Mouse (Mus musculus) heart, postnatal 0 days (tissue): ENCODE measurements around the gene Fgfr2. TPM values are rescaled to one million over a fixed set of nuclear protein-coding genes. Genes with fewer than 3 reads are reported as not detected.
"Not testable (repeated sequence)": the region's sequence is repeated elsewhere in the genome, so short reads cannot be mapped to it uniquely, and the experiment has no call there.

Source experiments
- ATAC-seq: fragments of 200-750 bp; cut with Nextera tagmentation; 2 replicates; pipeline ENCODE4 v1.8.0; 2017; ENCODE audit warnings: low read depth, moderate number of reproducible peaks, moderate library complexity; ENCODE audit not compliant: insufficient read depth
- DNase-seq: peaks from one replicate; pipeline ENCODE4 v3.0.0-alpha.2; 2016; ENCODE audit warnings: low spot score
- H3K27ac ChIP-seq: fragments of 300-500 bp; sonication (generic); 2 replicates; pipeline ENCODE4 v1.5.1; 2014; ENCODE audit warnings: low read depth, mild to moderate bottlenecking
- H3K27me3 ChIP-seq: fragments of 300-500 bp; sonication (generic); 2 replicates; pipeline ENCODE4 v1.6.1; 2014; ENCODE audit warnings: low read length, mixed read lengths; ENCODE audit not compliant: control insufficient read depth, insufficient read depth
- H3K36me3 ChIP-seq: fragments of 300-500 bp; sonication (generic); replicated peaks from 2 replicates; pipeline ENCODE4 v1.6.1; 2014; ENCODE audit warnings: low read length, mixed read lengths; ENCODE audit not compliant: control insufficient read depth, insufficient read depth
- H3K4me1 ChIP-seq: fragments of 300-500 bp; sonication (generic); 2 replicates; pipeline ENCODE4 v1.6.1; 2014; ENCODE audit warnings: antibody characterized with exemption; ENCODE audit not compliant: control insufficient read depth, insufficient read depth
- H3K4me2 ChIP-seq: fragments of 300-500 bp; sonication (generic); 2 replicates; pipeline ENCODE4 v1.6.1; 2014; ENCODE audit warnings: low read depth, mild to moderate bottlenecking, low read length, moderate library complexity
- H3K4me3 ChIP-seq: fragments of 300-500 bp; sonication (generic); 2 replicates; pipeline ENCODE4 v1.5.1; 2014; ENCODE audit warnings: low read depth, low read length
- H3K9ac ChIP-seq: fragments of 300-500 bp; sonication (generic); replicated peaks from 2 replicates; pipeline ENCODE4 v1.6.1; 2014; ENCODE audit warnings: low read depth, low read length, mixed read lengths
- H3K9me3 ChIP-seq: fragments of 300-500 bp; sonication (generic); replicated peaks from 2 replicates; pipeline ENCODE4 v1.6.1; 2016; ENCODE audit warnings: low read length; ENCODE audit not compliant: control insufficient read depth
- CTCF ChIP-seq: IDR thresholded peaks from 2 replicates; pipeline ENCODE4 v1.5.1; 2016; ENCODE audit warnings: antibody characterized with exemption, control low read depth, low read depth
- EP300 ChIP-seq: IDR thresholded peaks from 2 replicates; pipeline ENCODE4 v1.6.1; 2016; ENCODE audit warnings: antibody characterized with exemption, low read depth
- WGBS: fragments of 180-500 bp; shearing (Covaris S2); extraction: QIAGEN DNeasy Blood & Tissue Kit; methylation state at CpG from one replicate; pipeline ENCODE4 v1.1.7; 2014; 5-methylcytosine and 5-hydroxymethylcytosine counted together
- polyA plus RNA-seq: library from polyadenylated mRNA; unstranded; fragments of >200 nt; fragmentation: Nextera tagmentation; extraction: Ambion mirVana; gene quantifications from 2 replicates; pipeline ENCODE4 v1.2.1, GENCODE M21; 2015
- total RNA-seq: library from RNA; depleted of rRNA; stranded (reverse); fragments of >200 nt; gene quantifications from 2 replicates; pipeline ENCODE4 v1.2.3, GENCODE M21; 2014; ENCODE audit warnings: low replicate concordance

Fgfr2 gene
- total and polyA plus RNA-seq, 2 experiments from 2014 or later = 3.8 to 11.5 TPM

DNA sequence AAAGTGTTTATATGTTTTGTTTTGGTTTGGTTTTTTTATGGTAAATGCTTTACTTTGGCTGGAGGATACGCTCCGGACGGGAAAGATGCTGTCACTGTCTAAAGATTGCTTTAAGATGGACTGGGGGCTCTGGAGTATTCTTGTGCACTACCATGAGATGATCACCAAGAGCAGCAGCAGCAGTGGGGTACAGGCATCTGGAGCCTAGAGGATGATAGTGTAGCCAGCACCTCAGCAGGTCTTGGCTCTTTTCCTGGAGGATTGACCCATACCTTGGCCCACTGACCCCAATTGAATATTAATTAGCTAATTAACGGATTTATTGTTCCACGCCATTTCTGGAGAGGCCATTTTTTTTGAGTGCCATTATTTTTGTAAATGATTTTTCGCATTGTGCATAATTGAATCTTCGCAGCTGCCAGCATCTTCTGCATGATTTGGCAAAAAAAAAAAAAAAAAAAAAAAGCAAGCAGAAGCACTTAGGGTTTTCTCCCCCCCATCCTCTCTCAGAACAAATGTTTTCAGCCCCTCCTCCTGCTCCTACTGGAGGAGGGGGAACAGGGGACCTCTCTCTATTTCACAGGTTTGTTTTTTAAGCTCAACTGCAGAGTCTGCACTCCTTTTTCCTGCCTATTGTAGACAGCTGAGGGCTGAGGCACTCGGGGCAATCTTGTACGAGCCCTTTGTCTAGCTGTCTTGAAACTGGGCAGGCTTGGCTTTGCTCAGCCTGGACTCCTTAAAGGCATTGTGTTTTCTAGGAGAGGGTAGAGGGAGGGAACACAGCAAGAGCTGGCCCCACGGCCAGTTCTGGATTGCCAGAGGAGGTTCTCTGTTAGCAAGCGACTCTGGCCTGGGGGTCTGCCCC, 2529.5 kb downstream of the Fgfr2 start:
- not testable (repeated sequence) for H3K9ac ChIP-seq, H3K4me3 ChIP-seq, H3K9me3 ChIP-seq, H3K27me3 ChIP-seq, H3K36me3 ChIP-seq, H3K27ac ChIP-seq, H3K4me2 ChIP-seq, ATAC-seq, DNase-seq, H3K4me1 ChIP-seq
- 86% methylated on average over 6 of the region's 11 CpGs for WGBS

DNA sequence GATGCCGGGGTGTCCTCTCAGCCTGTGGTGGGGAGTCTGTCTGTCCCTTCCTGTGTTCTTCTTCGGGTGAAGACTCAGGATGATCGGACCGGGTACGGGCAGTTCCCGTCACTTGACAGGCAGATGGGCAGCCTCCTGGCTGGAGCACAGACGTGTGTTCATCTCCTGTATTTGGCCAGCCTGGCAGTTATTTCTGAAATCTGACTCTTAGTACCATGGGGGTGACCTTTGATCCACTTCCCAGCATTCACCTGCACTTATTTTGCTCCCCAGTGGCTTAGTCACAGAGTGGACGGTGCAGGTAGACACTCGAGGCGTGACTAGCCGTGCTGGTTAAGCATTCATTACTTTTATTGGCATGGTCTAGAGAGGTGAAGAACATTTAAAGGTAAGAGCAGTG, 2530.2 kb downstream of the Fgfr2 start:
- WGBS = no CpG with 5 or more reads among the region's 11 CpGs
- ATAC-seq = peak; percentile 19
- not testable (repeated sequence) for H3K9me3 ChIP-seq, H3K27me3 ChIP-seq, H3K36me3 ChIP-seq, H3K9ac ChIP-seq, H3K4me1 ChIP-seq, H3K4me2 ChIP-seq, DNase-seq, H3K4me3 ChIP-seq, H3K27ac ChIP-seq

DNA sequence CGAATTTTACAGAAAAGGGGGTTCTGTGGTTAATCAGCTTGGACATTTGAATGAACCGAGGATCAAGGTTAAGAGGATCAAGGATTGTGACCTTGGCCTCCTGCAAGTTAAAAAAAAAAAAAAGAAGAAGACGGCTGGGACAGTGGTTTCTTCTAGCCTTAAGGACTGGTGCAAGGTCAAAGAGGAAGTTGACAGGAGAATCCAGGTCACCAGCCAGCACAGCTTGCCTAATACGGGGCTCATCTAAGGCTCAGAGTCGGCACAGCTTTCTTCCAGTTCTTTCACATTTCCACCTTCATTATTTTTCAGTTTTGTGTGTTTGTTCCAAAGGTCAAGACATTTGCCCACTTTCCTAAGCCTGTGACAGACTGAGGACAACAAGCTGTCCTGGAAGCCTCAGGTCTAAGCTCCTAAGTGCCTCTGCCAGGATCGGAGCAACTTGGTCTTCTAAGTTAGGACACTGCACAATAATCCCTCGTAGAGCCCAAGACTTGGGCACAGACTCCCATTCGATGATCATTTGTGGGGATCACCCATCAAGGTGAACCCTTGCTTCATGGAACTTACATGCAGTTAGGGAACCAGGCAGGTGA, 2532.2 kb downstream of the Fgfr2 start:
- H3K4me2 ChIP-seq = no peak overlapping the region

DNA sequence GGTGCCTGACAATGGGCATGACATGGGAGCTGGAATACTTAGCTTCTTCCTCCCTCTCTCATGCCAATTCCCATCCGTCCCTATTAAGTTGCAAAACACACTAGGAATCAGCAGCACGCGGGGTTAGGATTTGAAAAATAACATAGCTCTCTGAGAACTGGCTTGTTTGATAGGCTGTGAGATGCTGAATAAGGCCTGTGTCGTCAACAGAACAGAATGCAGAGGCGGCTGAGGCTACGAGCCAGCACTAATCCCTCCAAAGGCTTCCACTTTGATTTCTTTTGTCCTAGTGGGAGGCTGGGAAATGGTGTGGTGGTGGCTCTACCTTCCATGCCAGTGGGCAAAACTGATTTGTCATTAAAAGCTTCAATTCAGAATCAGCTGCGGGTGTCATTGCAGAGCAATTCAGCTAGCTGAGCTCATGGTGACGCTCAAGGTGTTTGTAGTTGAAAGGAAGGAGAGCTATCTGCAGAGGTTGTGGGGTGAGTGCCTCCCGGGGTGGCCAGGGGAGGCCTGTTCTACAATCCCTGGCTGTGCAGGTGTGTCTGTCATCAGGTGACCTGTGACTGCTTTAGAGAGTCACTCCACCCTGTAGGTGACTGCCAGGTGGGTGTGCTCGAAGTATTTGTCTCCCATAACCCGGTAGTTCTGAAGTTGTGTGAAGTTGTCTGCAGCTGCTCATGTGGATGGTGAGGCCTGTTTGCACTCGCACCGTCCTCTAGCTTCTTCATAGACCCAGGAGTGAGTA, 2532.9 kb downstream of the Fgfr2 start:
- Histone ChIP-seq H3K27me3 (no peaks in the 10 kb centered on the region), H3K27ac (peak overlapping the region; percentile 39; the same call in 1 of the 2 replicates), H3K36me3 (no peaks in the 10 kb centered on the region), H3K9ac (no peak overlapping the region), H3K4me1 (0 out of 2 replicates have a peak, but pooled peaks cover 4% of the 10 kb centered on the region), H3K9me3 (no peaks in the 10 kb centered on the region), H3K4me2 (no peak overlapping the region), H3K4me3 (no peak overlapping the region)
- no peak for DNase-seq
- 54% methylated on average over 13 of the region's 13 CpGs for WGBS
- TF ChIP-seq EP300 = no peak
- TF ChIP-seq CTCF = no peak
- ATAC-seq = peak; percentile 64

More for the DNA sequence above, 2532.2 kb downstream of the Fgfr2 start:
- DNase-seq (no peak), ATAC-seq (no peak)
- H3K27me3 ChIP-seq = no peaks in the 10 kb centered on the region
- H3K9me3 ChIP-seq = no peaks in the 10 kb centered on the region
- H3K36me3 ChIP-seq = no peaks in the 10 kb centered on the region
- 0 out of 2 replicates have a peak, but pooled peaks cover 4% of the 10 kb centered on the region for H3K4me1 ChIP-seq
- no peak overlapping the region for H3K9ac ChIP-seq
- 67% methylated on average over 8 of the region's 8 CpGs for WGBS
- TF ChIP-seq CTCF (no peak), EP300 (no peak)
- H3K27ac ChIP-seq = peak overlapping the region; percentile 53; the same call in 1 of the 2 replicates
- H3K4me3 ChIP-seq = no peak overlapping the region

DNA sequence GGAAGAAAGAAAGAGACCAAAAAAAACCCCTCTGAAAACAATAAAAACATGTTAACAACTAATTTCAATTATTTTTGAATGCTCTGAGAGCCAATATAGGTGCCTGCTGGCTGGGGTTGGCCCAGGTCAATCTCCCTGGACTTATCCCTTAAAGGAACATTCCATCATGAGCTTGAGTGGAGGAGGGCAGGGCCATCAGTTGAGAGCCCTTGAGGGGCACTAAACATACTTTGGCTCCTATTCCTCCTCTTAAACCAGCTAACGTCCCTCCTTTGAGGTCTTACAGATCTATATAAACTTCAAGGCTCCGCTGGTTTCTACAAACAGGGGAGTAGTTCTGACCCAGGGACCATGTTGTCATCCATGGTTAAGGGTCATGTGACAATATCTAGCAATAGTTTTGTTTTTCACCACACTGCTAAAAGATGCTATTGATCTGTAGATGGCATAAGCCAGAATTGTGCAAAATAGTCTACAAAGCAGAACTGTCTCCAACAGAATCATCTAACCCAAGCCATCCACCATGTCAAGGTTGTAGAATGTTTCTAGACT, 2536.6 kb downstream of the Fgfr2 start:
- no peak for DNase-seq
- WGBS = 65% methylated on average over 2 of the region's 2 CpGs
- Histone ChIP-seq H3K4me3 (no peak overlapping the region), H3K4me2 (no peak overlapping the region), H3K9ac (no peak overlapping the region), H3K27me3 (no peaks in the 10 kb centered on the region), H3K9me3 (no peaks in the 10 kb centered on the region), H3K27ac (no peak overlapping the region), H3K4me1 (0 out of 2 replicates have a peak, but pooled peaks cover 4% of the 10 kb centered on the region), H3K36me3 (no peaks in the 10 kb centered on the region)
- ATAC-seq = no peak
- TF ChIP-seq CTCF = no peak
